In genomic region chr4:131843290-131843743, GRCm38 (mm10) we compare ENCODE assay signal across 8 mouse cellular contexts. TPM values are rescaled to one million over a fixed set of nuclear protein-coding genes. Genes with fewer than 3 reads are reported as not detected.
DNase-seq lines count a peak whose midpoint lies in the region; ATAC-seq and TF ChIP-seq lines count a peak whose summit lies in the region.

Gene Mecr, plus strand, starts transcription at chr4:131843470.

- H3K4me2 ChIP-seq in forebrain, embryonic 15.5 days (replicated peaks) = peak within 1 kb of the TSS; percentile 93

- no peaks in the 10 kb centered on the region for H3K9me3 ChIP-seq in forebrain, embryonic 15.5 days

- DNase-seq in ES-CJ7 (ENCODE audit: low read depth, low spot score) = peak; percentile 95
- DNase-seq in cerebellum, adult 11 months = peak; percentile 90
- DNase-seq in heart, postnatal 25 days (ENCODE audit: low spot score) = peak; percentile 82
- peak; percentile 87 to 96 for DNase-seq in layer of hippocampus, adult 18-20 months (ENCODE audit: low spot score in 2 of 2)
- peak; percentile 95 for DNase-seq in lung, adult 2 months
- DNase-seq in thymus, adult 18-20 months = peak; percentile 68 to 76

- peak within 1 kb of the TSS; percentile 70 for H3K9ac ChIP-seq in forebrain, embryonic 15.5 days (replicated peaks)

- peak within 1 kb of the TSS; percentile 89 for H3K4me3 ChIP-seq in forebrain, embryonic 15.5 days
- peak within 1 kb of the TSS; percentile 90 for H3K4me3 ChIP-seq in lung, adult 2 months (replicated peaks; ENCODE audit: extremely low read depth, low read depth, low read length)

- intact Hi-C loops in heart, postnatal 25 days (cut with DNase I) = loop anchor here (5.0 kb wide), 1 partner anchor 601 kb away; no protein-coding TSS in a partner anchor

- peaks cover 19% of the 10 kb centered on the region for H3K4me1 ChIP-seq in forebrain, embryonic 15.5 days
- H3K4me1 ChIP-seq in lung, adult 2 months (ENCODE audit: control insufficient read depth, insufficient read depth, low read length) = 0 out of 2 replicates have a peak, but pooled peaks cover 1% of the 10 kb centered on the region

- H3K27me3 ChIP-seq in forebrain, embryonic 15.5 days = peaks cover 12% of the 10 kb centered on the region

- under 1% methylated on average over 37 of the region's 37 CpGs for WGBS in forebrain, embryonic 15.5 days
- WGBS in lung, adult 2 months = under 1% methylated on average over 37 of the region's 37 CpGs

- no peak within 1 kb of the TSS for H3K27ac ChIP-seq in forebrain, embryonic 15.5 days (replicated peaks)

- TF ChIP-seq CTCF in lung, adult 2 months (IDR thresholded peaks at IDR 0.05; ENCODE audit: insufficient read depth, low read length) = no peak

- ATAC-seq in forebrain, embryonic 15.5 days (replicated peaks) = peak; percentile 81
- peak; percentile 88 for ATAC-seq in neutrophil, adult 5-6 weeks (ENCODE audit: extremely low read depth, insufficient number of reproducible peaks, low FRiP score, poor library complexity, severe bottlenecking)

- no peaks in the 10 kb centered on the region for H3K36me3 ChIP-seq in forebrain, embryonic 15.5 days

- peak; percentile 66; the same call in 1 of the 2 replicates for TF ChIP-seq POLR2A in lung, adult 2 months (IDR thresholded peaks at IDR 0.05; ENCODE audit: borderline replicate concordance, extremely low read depth, low read depth, low read length)

RNA-seq across cellular contexts. Expression of gene Mecr, which starts in this region (rescaled TPM):
- 40.2 and 41.2 TPM in 2 replicates for polyA plus RNA-seq in forebrain, embryonic 15.5 days (2015; fragmentation: Nextera tagmentation; extraction: Ambion mirVana)
- 10 to 100 TPM; 25.5 to 26.5 TPM for total RNA-seq in heart, postnatal 25 days (2021)
- total RNA-seq in layer of hippocampus, adult 18-20 months (2021) = 10 to 100 TPM; 27.7 TPM
- polyA plus RNA-seq in lung, adult 2 months (2012; rRNA removed) = 13.4 and 22.7 TPM in 2 replicates
- 10.5 and 15.0 TPM in 2 replicates for total RNA-seq in neutrophil, adult 5-6 weeks (2017)
